Mouse (Mus musculus) heart, adult 2 months (tissue): ENCODE measurements around the gene Tbl3. TPM values are rescaled to one million over a fixed set of nuclear protein-coding genes. Genes with fewer than 3 reads are reported as not detected.

ENCODE experiments used
- DNase-seq, 2 experiments: peaks; one replicate each; pipeline ENCODE4 v3.0.0; 2021
- H3K27ac ChIP-seq: fragments of 200-600 bp; 2 replicates; pipeline ENCODE4 v1.8.1; 2022
- H3K27me3 ChIP-seq: fragments of 200-500 bp; 2 replicates; pipeline ENCODE4 v1.6.1; 2012; ENCODE audit warnings: mild to moderate bottlenecking, low read length, inconsistent platforms, mixed read lengths; ENCODE audit not compliant: control insufficient read depth, insufficient read depth
- H3K36me3 ChIP-seq: fragments of 200-500 bp; 2 replicates; pipeline ENCODE4 v1.6.1; 2012; ENCODE audit warnings: low read length, inconsistent platforms; ENCODE audit not compliant: control insufficient read depth, insufficient read depth
- H3K4me1 ChIP-seq: fragments of 200-500 bp; 2 replicates; pipeline ENCODE4 v1.6.1; 2011; ENCODE audit warnings: low read length; ENCODE audit not compliant: control insufficient read depth, insufficient read depth
- H3K4me3 ChIP-seq: fragments of 200-600 bp; 2 replicates; pipeline ENCODE4 v1.8.1; 2022
- H3K79me2 ChIP-seq: fragments of 200-500 bp; replicated peaks from 2 replicates; pipeline ENCODE4 v1.6.1; 2012; ENCODE audit warnings: mild to moderate bottlenecking, inconsistent platforms, low read length, moderate library complexity, mixed read lengths; ENCODE audit not compliant: control insufficient read depth, insufficient read depth
- H3K9ac ChIP-seq: fragments of 200-500 bp; 2 replicates; pipeline ENCODE4 v1.6.1; 2012; ENCODE audit warnings: low read depth, mild to moderate bottlenecking, control low read depth, inconsistent platforms, low read length, mixed read lengths
- CTCF ChIP-seq: fragments of 200-600 bp; IDR thresholded peaks from 2 replicates; pipeline ENCODE4 v1.8.1; 2022; ENCODE audit warnings: antibody characterized with exemption, mild to moderate bottlenecking, moderate library complexity
- EP300 ChIP-seq: fragments of 200-500 bp; IDR thresholded peaks from 2 replicates; pipeline ENCODE4 v1.6.1; 2011; ENCODE audit warnings: low read depth, low read length, control low read depth; ENCODE audit not compliant: insufficient read depth
- POLR2A ChIP-seq: fragments of 200-500 bp; IDR thresholded peaks from 2 replicates; pipeline ENCODE4 v1.6.1; 2011; ENCODE audit warnings: mild to moderate bottlenecking, low read depth, low read length, control low read depth; ENCODE audit not compliant: insufficient read depth
- WGBS: fragments of 180-500 bp; shearing (Covaris S2); methylation state at CpG from one replicate; pipeline ENCODE4 v1.1.7; 2018; 5-methylcytosine and 5-hydroxymethylcytosine counted together
- intact Hi-C: fragments of 180-260 bp; cut with DNase I; formaldehyde crosslinking; loops from one replicate; pipeline ENCODE4 v1.15.1; 2025
- polyA plus RNA-seq: library from polyadenylated mRNA; depleted of rRNA; stranded (reverse); fragments of >200 nt; gene quantifications from 2 replicates; pipeline ENCODE4 v1.2.3, GENCODE M21; 2012
- total RNA-seq, 2 experiments: library from RNA; stranded (reverse); gene quantifications; 2 replicates each; pipeline ENCODE4 v1.2.3; 2021

Gene Tbl3
- total and polyA plus RNA-seq, 3 experiments, result 17.4 to 34.2 (median 19.4) TPM

- Histone ChIP-seq H3K27me3 (no peaks in the 10 kb centered on the region), H3K4me1 (no peaks in the 10 kb centered on the region), H3K9ac (no peak overlapping the region), H3K27ac (no peak overlapping the region), H3K36me3 (no peaks in the 10 kb centered on the region), H3K4me3 (no peak overlapping the region), H3K79me2 (no peaks in the 10 kb centered on the region)
- 22% methylated on average over 7 of the region's 7 CpGs for WGBS
- intact Hi-C loops, result loop anchor here (1.0 to 10.0 kb wide), 3 partner anchors 71 to 269 kb away; partner anchors contain the start of genes Cramp1l and Ift140
- TF ChIP-seq CTCF, result peak; percentile 96
- peak; percentile 93 for TF ChIP-seq EP300
- no peak for TF ChIP-seq POLR2A
- DNase-seq, result peak; percentile 78 to 81
Measured at GRCm38 (mm10) chr17:24745526-24746497, 38.4 kb upstream of the Tbl3 start.

GRCm38 (mm10) chr17:24744381-24744780 lies 36.9 kb upstream of the Tbl3 start:
- 72% methylated on average over 3 of the region's 3 CpGs for WGBS
- Histone ChIP-seq H3K4me3 (no peak overlapping the region), H3K79me2 (no peaks in the 10 kb centered on the region), H3K27ac (no peak overlapping the region), H3K9ac (no peak overlapping the region), H3K27me3 (no peaks in the 10 kb centered on the region), H3K36me3 (no peaks in the 10 kb centered on the region), H3K4me1 (no peaks in the 10 kb centered on the region)
- no peak for DNase-seq
- TF ChIP-seq CTCF, result no peak
- no peak for TF ChIP-seq POLR2A
- no peak for TF ChIP-seq EP300
- intact Hi-C loops, result loop anchor here (10.0 kb wide), 1 partner anchor 270 kb away; the partner anchor contains the start of genes Cramp1l and Ift140

GRCm38 (mm10) chr17:24743896-24744295 lies 36.4 kb upstream of the Tbl3 start:
- H3K4me3 ChIP-seq, result no peak overlapping the region
- no peaks in the 10 kb centered on the region for H3K79me2 ChIP-seq
- DNase-seq, result no peak
- no peaks in the 10 kb centered on the region for H3K36me3 ChIP-seq
- H3K4me1 ChIP-seq, result no peaks in the 10 kb centered on the region
- H3K27ac ChIP-seq, result no peak overlapping the region
- intact Hi-C loops, result loop anchor here (10.0 kb wide), 1 partner anchor 271 kb away; the partner anchor contains the start of genes Cramp1l and Ift140
- WGBS, result 67% methylated on average over 5 of the region's 5 CpGs
- H3K9ac ChIP-seq, result no peak overlapping the region
- TF ChIP-seq EP300 (no peak), CTCF (no peak), POLR2A (no peak)
- H3K27me3 ChIP-seq, result no peaks in the 10 kb centered on the region

GRCm38 (mm10) chr17:24742307-24742706 lies 34.8 kb upstream of the Tbl3 start:
- H3K79me2 ChIP-seq, result no peaks in the 10 kb centered on the region
- TF ChIP-seq CTCF (no peak), EP300 (no peak), POLR2A (no peak)
- no peak overlapping the region for H3K4me3 ChIP-seq
- intact Hi-C loops, result loop anchor here (10.0 kb wide), 1 partner anchor 272 kb away; the partner anchor contains the start of genes Cramp1l and Ift140
- H3K36me3 ChIP-seq, result peaks cover 2% of the 10 kb centered on the region; the same call in 1 of the 2 replicates
- peaks cover 3% of the 10 kb centered on the region for H3K4me1 ChIP-seq
- H3K27ac ChIP-seq, result no peak overlapping the region
- DNase-seq, result no peak
- 62% methylated on average over 8 of the region's 8 CpGs for WGBS
- H3K9ac ChIP-seq, result no peak overlapping the region
- no peaks in the 10 kb centered on the region for H3K27me3 ChIP-seq

- Histone ChIP-seq H3K27me3 (no peaks in the 10 kb centered on the region), H3K4me1 (peaks cover 3% of the 10 kb centered on the region), H3K27ac (no peak overlapping the region), H3K79me2 (no peaks in the 10 kb centered on the region), H3K4me3 (no peak overlapping the region), H3K9ac (no peak overlapping the region), H3K36me3 (peaks cover 2% of the 10 kb centered on the region; the same call in 1 of the 2 replicates)
- intact Hi-C loops, result loop anchor here (10.0 kb wide), 1 partner anchor 275 kb away; the partner anchor contains the start of genes Cramp1l and Ift140
- no peak for DNase-seq
- TF ChIP-seq EP300, result no peak
- TF ChIP-seq POLR2A, result no peak
- TF ChIP-seq CTCF, result no peak
- WGBS, result 85% methylated on average over 8 of the region's 8 CpGs
Measured at GRCm38 (mm10) chr17:24739926-24740325, 32.5 kb upstream of the Tbl3 start.

GRCm38 (mm10) chr17:24738238-24738637 lies 30.8 kb upstream of the Tbl3 start:
- intact Hi-C loops, result no loop called here
- no peak overlapping the region for H3K4me3 ChIP-seq
- peaks cover 3% of the 10 kb centered on the region for H3K4me1 ChIP-seq
- no peak overlapping the region for H3K9ac ChIP-seq
- no peak overlapping the region for H3K27ac ChIP-seq
- no peak for DNase-seq
- TF ChIP-seq EP300 (no peak), POLR2A (no peak), CTCF (no peak)
- 86% methylated on average over 4 of the region's 4 CpGs for WGBS
- peaks cover 2% of the 10 kb centered on the region; the same call in 1 of the 2 replicates for H3K36me3 ChIP-seq
- no peaks in the 10 kb centered on the region for H3K27me3 ChIP-seq
- H3K79me2 ChIP-seq, result no peaks in the 10 kb centered on the region
